In genomic region chr13:45030830-45031229, GRCm38 (mm10) we compare ENCODE assay signal across 8 mouse cellular contexts. TPM values are rescaled to one million over a fixed set of nuclear protein-coding genes. Genes with fewer than 3 reads are reported as not detected.
DNase-seq lines count a peak whose midpoint lies in the region; ATAC-seq and TF ChIP-seq lines count a peak whose summit lies in the region.

No protein-coding gene starts in this region.

- no peaks in the 10 kb centered on the region for H3K9me3 ChIP-seq in heart, embryonic 12.5 days (replicated peaks)
- H3K9me3 ChIP-seq in kidney, embryonic 15.5 days (replicated peaks), result no peaks in the 10 kb centered on the region

- no peaks in the 10 kb centered on the region for H3K36me3 ChIP-seq in heart, embryonic 12.5 days
- no peaks in the 10 kb centered on the region for H3K36me3 ChIP-seq in kidney, embryonic 15.5 days
- H3K36me3 ChIP-seq in myocyte (ENCODE audit: control insufficient read depth, insufficient read depth), result no peaks in the 10 kb centered on the region
- H3K36me3 ChIP-seq in splenic B cell, adult 2 months (ENCODE audit: control insufficient read depth, insufficient read depth, low read length, poor library complexity, severe bottlenecking), result no peaks in the 10 kb centered on the region

- no peaks in the 10 kb centered on the region; the same call in 1 of the 2 replicates for H3K4me1 ChIP-seq in bone marrow, adult 2 months (ENCODE audit: control insufficient read depth, insufficient read depth, low read length)
- no peaks in the 10 kb centered on the region for H3K4me1 ChIP-seq in embryonic fibroblast, embryonic 13.5 days (ENCODE audit: control insufficient read depth, insufficient read depth, low read length)
- peaks cover 9% of the 10 kb centered on the region for H3K4me1 ChIP-seq in heart, embryonic 12.5 days (replicated peaks)
- H3K4me1 ChIP-seq in kidney, embryonic 15.5 days, result peaks cover 23% of the 10 kb centered on the region

- no peak overlapping the region for H3K4me3 ChIP-seq in bone marrow, adult 2 months (replicated peaks; ENCODE audit: control insufficient read depth, low read depth, low read length)
- H3K4me3 ChIP-seq in embryonic fibroblast, embryonic 13.5 days (ENCODE audit: insufficient read depth, low read length), result no peak overlapping the region
- H3K4me3 ChIP-seq in heart, embryonic 12.5 days, result no peak overlapping the region
- 0 out of 2 replicates have a peak overlapping the region, but pooled peaks have one; percentile 2 for H3K4me3 ChIP-seq in kidney, embryonic 15.5 days (replicated peaks)
- no peak overlapping the region for H3K4me3 ChIP-seq in myocyte

- H3K4me2 ChIP-seq in heart, embryonic 12.5 days, result peak overlapping the region; percentile 46
- peak overlapping the region; percentile 43 for H3K4me2 ChIP-seq in kidney, embryonic 15.5 days
- H3K4me2 ChIP-seq in myocyte (ENCODE audit: low read depth), result peak overlapping the region; percentile 72

- H3K27me3 ChIP-seq in heart, embryonic 12.5 days (replicated peaks), result no peaks in the 10 kb centered on the region
- H3K27me3 ChIP-seq in kidney, embryonic 15.5 days, result no peaks in the 10 kb centered on the region
- no peaks in the 10 kb centered on the region for H3K27me3 ChIP-seq in myocyte (ENCODE audit: control insufficient read depth, insufficient read depth, insufficient read length)
- no peaks in the 10 kb centered on the region for H3K27me3 ChIP-seq in splenic B cell, adult 2 months (ENCODE audit: control insufficient read depth, insufficient read depth, low read length, poor library complexity, severe bottlenecking)

- peak; percentile 88 for DNase-seq in CD4-positive helper T cell, adult 2 months (ENCODE audit: low read depth, low spot score)
- DNase-seq in liver, result peak; percentile 83
- DNase-seq in splenic B cell, adult 2 months (ENCODE audit: low read depth, low spot score), result peak; percentile 96

- ATAC-seq in heart, embryonic 12.5 days (ENCODE audit: insufficient number of reproducible peaks, low FRiP score), result peak; percentile 22; the same call in 1 of the 2 replicates
- 0 out of 2 replicates have a peak, but pooled peaks have one; percentile 36 for ATAC-seq in kidney, embryonic 15.5 days (replicated peaks; ENCODE audit: low FRiP score)

- no peaks in the 10 kb centered on the region for H3K79me2 ChIP-seq in myocyte (ENCODE audit: control insufficient read depth, insufficient read depth)

- peak; percentile 21; the same call in 1 of the 2 replicates for TF ChIP-seq POLR2A in bone marrow, adult 2 months (IDR thresholded peaks at IDR 0.05; ENCODE audit: borderline replicate concordance, control insufficient read depth, low read depth, low read length)
- TF ChIP-seq POLR2A in embryonic fibroblast, embryonic 13.5 days (IDR thresholded peaks at IDR 0.05; ENCODE audit: low read depth, low read length), result no peak
- no peak for TF ChIP-seq POLR2A in myocyte (IDR thresholded peaks at IDR 0.05; ENCODE audit: insufficient read length, low read depth)

- no peak overlapping the region for H3K9ac ChIP-seq in heart, embryonic 12.5 days
- H3K9ac ChIP-seq in kidney, embryonic 15.5 days, result no peak overlapping the region

- TF ChIP-seq CTCF in bone marrow, adult 2 months (IDR thresholded peaks at IDR 0.05; ENCODE audit: control insufficient read depth, insufficient read depth, low read length), result peak; percentile 100
- TF ChIP-seq CTCF in embryonic fibroblast, embryonic 13.5 days (IDR thresholded peaks at IDR 0.05; ENCODE audit: borderline replicate concordance, insufficient read depth, low read length), result peak; percentile 100

- H3K27ac ChIP-seq in bone marrow, adult 2 months (ENCODE audit: control insufficient read depth, insufficient read depth, low read depth, low read length, poor library complexity), result no peak overlapping the region
- H3K27ac ChIP-seq in embryonic fibroblast, embryonic 13.5 days (ENCODE audit: insufficient read depth, low read length), result no peak overlapping the region
- H3K27ac ChIP-seq in heart, embryonic 12.5 days (ENCODE audit: poor library complexity, severe bottlenecking), result no peak overlapping the region
- H3K27ac ChIP-seq in kidney, embryonic 15.5 days, result peak overlapping the region; percentile 15

- no peak overlapping the region for H3ac ChIP-seq in myocyte (ENCODE audit: control insufficient read depth, insufficient read length)

- WGBS in bone marrow, adult 2 months, result 7% methylated on average over 12 of the region's 12 CpGs
- WGBS in heart, embryonic 12.5 days, result 8% methylated on average over 12 of the region's 12 CpGs
- WGBS in kidney, embryonic 15.5 days, result 8% methylated on average over 12 of the region's 12 CpGs

TF ChIP-seq in myocyte, 11 proteins besides CTCF, POLR2A, EP300 and RAD21:
- no peak for TF ChIP-seq TCF12 (IDR thresholded peaks at IDR 0.05; ENCODE audit: insufficient read depth, poor library complexity, severe bottlenecking)
- no peak for TF ChIP-seq POLR2AphosphoS2 (IDR thresholded peaks at IDR 0.05; ENCODE audit: insufficient read length, low read depth)
- TF ChIP-seq REST (IDR thresholded peaks at IDR 0.05; ENCODE audit: insufficient read depth, insufficient read length), result no peak
- no peak for TF ChIP-seq USF1 (IDR thresholded peaks at IDR 0.05; ENCODE audit: low read depth)
- TF ChIP-seq MYOD1 (IDR thresholded peaks at IDR 0.05; ENCODE audit: control insufficient read depth in 1 of 3, insufficient read length in 2 of 3, low read depth in 2 of 3), result peak in 2 of 3 experiments; percentile 40 to 76
- no peak for TF ChIP-seq E2F4 (IDR thresholded peaks at IDR 0.05; ENCODE audit: insufficient read depth)
- peak; percentile 7 to 84 (median 46) for TF ChIP-seq MYOG (IDR thresholded peaks at IDR 0.05; ENCODE audit: control insufficient read depth in 1 of 3, insufficient read depth in 1 of 3, insufficient read length in 2 of 3, low read depth in 2 of 3)
- TF ChIP-seq MAX (IDR thresholded peaks at IDR 0.05; ENCODE audit: low read depth), result no peak
- peak; percentile 4 for TF ChIP-seq TCF3 (IDR thresholded peaks at IDR 0.05; ENCODE audit: insufficient read length, low read depth)
- TF ChIP-seq CEBPB (IDR thresholded peaks at IDR 0.05; ENCODE audit: insufficient read depth, poor library complexity, severe bottlenecking), result no peak
- no peak for TF ChIP-seq SRF (IDR thresholded peaks at IDR 0.05; ENCODE audit: control insufficient read depth, insufficient read length, low read depth)

RNA-seq across cellular contexts. Expression of gene Dtnbp1, which starts 28.9 kb away (rescaled TPM):
- 12.3 and 27.6 TPM in 2 replicates for polyA plus RNA-seq in bone marrow, adult 2 months (2011; ENCODE audit: insufficient read depth, insufficient read length, low replicate concordance, missing spikeins)
- 56.6 and 58.1 TPM in 2 replicates for polyA plus RNA-seq in embryonic fibroblast, embryonic 13.5 days (2011; ENCODE audit: insufficient read length, low read depth, missing spikeins)
- 72.3 and 72.4 TPM in 2 replicates for polyA plus RNA-seq in heart, embryonic 12.5 days (2016; fragmentation: Nextera tagmentation; extraction: Ambion mirVana)
- 75.1 and 84.1 TPM in 2 replicates for polyA plus RNA-seq in kidney, embryonic 15.5 days (2015; fragmentation: Nextera tagmentation; extraction: Ambion mirVana)
- 99.1 TPM for polyA plus RNA-seq in myocyte (2012; fragmentation: generic; extraction: Trizol)

RNA-seq across cellular contexts. Expression of gene Gm9817, which starts 47.7 kb away (rescaled TPM):
- not detected in 2 replicates for polyA plus RNA-seq in bone marrow, adult 2 months (2011; ENCODE audit: insufficient read depth, insufficient read length, low replicate concordance, missing spikeins)
- not detected in 2 replicates for polyA plus RNA-seq in embryonic fibroblast, embryonic 13.5 days (2011; ENCODE audit: insufficient read length, low read depth, missing spikeins)
- 0.09 and 0.13 TPM in 2 replicates for polyA plus RNA-seq in heart, embryonic 12.5 days (2016; fragmentation: Nextera tagmentation; extraction: Ambion mirVana)
- polyA plus RNA-seq in kidney, embryonic 15.5 days (2015; fragmentation: Nextera tagmentation; extraction: Ambion mirVana), result not detected in 2 replicates
- 0.02 TPM for polyA plus RNA-seq in myocyte (2012; fragmentation: generic; extraction: Trizol)
